Mouse (Mus musculus) forelimb bud, embryonic 11.5 days (tissue): ENCODE data around the gene Pik3ip1.

Experiments used
- DNase-seq: peaks from one replicate; pipeline ENCODE4 v3.0.0-alpha.2; 2012; ENCODE audit warnings: low read depth, low spot score

Gene Pik3ip1

DNA sequence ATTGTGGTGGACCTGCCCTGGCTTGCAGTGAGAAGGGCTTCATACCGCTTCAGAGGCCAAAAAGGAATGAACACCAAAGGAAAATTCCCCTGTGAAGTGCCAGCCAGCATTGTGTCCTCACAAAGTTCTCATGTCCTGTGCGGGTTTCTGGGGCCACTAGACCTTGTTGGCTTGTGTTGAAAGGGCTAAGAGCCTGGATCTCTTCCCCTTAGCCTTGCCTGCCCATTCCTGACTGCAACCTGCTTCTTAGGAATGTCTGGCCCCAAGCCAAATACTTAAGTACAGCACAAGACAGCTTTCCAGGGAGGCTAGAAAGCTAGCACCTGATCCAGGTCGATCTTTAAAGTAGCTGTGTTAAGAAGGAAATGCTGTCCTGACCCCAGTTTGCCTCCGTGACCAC, 27.4 kb upstream of the Pik3ip1 start:
- no peak for DNase-seq

DNA sequence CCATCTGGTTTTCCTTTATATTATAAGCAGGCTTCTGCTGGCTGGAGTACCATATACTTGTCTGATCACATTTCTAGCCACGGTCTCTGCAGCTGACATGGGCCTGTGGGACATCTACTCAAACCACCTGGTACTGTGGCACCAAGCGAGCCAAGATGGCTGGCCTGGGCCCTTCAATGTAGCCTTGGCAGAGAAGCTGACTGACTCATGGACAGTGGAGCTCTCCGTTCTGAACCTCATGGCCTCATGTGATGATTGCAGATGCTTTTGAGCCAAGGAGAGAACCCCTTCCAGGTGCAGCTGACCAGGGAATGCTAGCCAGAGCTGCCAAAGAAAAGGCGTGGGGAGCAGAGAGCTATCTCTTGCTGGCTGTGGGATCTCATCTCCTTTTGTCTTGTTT, 24.4 kb upstream of the Pik3ip1 start:
- DNase-seq: no peak

GRCm38 (mm10) chr11:3307875-3308274, 22.3 kb upstream of the Pik3ip1 start:
- DNase-seq: no peak

- no peak for DNase-seq
Measured at GRCm38 (mm10) chr11:3309884-3310283, 20.3 kb upstream of the Pik3ip1 start.

DNA sequence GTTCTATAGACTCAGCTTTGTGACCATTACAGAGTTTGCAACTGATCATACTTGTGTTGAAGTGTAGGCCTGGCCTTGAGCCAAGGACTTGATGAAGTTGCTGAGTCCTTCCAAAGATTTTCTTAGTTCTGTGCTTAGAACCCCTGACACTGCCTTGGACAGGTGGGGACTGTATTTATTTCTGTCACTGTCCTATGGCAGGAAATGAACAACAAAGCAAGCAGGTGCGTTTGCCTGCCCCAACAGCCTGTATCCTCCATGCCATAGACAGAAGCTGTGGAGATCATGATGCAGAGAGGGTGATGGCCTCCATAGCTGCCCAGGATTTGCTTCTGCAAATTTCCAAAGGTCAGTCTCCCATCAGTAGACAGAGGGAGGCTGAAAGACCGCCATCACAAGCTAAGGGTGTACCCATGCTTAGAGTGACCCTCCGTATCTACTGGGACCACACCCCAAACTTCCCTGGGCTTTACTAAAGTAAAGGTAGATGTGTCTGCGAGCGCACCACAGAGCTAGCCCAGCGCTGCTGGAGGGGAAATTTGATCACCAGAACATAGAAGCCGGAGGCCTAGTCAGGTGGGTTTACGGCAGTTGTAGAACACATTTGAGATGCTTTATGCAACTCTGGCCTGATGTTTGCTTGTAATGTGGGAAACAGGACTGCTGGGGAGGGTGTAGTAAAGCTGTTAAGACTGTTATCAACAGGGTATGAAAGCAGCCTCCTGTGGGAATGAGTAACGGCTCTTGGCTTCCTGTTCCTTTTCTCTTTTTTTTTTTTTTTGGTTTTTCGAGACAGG, 19.2 kb upstream of the Pik3ip1 start:
- DNase-seq: no peak

DNA sequence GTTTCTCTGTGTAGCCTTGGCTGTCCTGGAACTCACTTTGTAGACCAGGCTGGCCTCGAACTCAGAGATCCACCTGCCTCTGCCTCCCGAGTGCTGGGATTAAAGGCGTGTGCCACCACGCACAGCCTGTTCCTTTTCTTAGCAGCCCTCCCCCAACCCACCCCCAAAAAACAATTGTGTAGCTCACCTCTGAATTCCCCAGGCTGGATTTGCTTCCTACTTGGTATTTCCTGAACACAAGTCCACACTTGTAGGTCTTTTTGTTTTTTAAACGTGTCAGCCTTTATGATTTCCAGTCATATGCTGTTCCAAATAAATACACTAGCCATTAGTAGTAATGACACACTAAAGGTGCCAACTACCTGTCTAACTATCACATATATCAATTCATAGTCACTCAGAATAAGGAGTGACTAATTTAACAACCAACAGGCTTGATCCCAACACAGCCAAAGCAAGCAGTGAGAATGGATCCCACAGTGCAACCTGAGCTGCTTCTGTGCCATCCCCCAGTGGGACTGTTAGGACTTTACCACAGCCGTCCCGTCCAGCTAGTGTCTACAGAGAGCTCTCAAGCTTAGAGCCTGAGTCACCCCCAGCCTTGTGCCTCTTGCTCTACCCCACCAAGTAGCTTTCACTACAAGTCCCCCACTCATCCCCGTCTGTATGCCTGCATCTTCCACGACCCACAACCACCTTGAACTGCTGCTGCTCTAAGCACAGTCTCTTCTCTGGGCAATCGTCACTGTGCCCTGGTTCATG, 18.4 kb upstream of the Pik3ip1 start:
- DNase-seq: no peak

- no peak for DNase-seq
Measured at GRCm38 (mm10) chr11:3313294-3313693, 16.9 kb upstream of the Pik3ip1 start.

- DNase-seq: no peak
Measured at GRCm38 (mm10) chr11:3314148-3314547, 16.1 kb upstream of the Pik3ip1 start.

DNA sequence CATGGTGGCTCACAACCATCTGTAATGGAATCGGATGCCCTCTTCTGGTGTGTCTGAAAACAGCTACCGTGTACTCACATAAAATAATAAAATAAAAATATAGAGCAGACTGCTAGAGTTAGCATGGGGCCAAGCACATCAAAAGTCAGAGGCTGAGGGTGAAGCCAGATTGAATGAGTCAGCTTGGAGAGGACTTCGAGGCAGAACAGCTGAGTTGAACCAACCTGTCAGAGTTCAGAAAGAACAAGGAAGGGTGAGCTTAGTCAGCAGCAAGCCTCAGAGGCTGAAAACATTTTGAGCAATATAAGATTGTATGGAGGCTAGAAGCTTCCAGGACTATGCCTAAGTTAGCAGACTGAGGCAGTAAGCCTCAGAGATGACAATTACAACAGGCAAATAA, 11.9 kb upstream of the Pik3ip1 start:
- DNase-seq: no peak

DNA sequence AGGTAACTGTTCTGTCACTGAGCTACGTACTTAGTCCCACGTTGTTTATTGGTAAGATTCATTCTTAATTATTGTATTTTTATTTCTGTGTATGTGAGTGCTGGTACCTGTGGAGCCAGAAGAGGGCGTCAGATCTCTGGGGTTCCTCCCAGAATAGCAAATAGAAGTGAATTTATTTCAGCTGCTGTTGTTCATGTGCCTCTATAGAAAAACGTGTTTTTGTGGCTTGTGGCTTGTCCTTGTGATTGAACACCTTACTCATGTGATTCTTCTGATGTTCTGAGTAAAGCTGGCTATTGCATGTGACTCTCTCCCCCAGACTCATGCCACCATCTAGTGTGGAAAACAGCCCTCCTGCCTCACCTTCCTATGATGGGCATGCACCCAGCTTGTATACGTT, 1.9 kb upstream of the Pik3ip1 start:
- DNase-seq: no peak

DNA sequence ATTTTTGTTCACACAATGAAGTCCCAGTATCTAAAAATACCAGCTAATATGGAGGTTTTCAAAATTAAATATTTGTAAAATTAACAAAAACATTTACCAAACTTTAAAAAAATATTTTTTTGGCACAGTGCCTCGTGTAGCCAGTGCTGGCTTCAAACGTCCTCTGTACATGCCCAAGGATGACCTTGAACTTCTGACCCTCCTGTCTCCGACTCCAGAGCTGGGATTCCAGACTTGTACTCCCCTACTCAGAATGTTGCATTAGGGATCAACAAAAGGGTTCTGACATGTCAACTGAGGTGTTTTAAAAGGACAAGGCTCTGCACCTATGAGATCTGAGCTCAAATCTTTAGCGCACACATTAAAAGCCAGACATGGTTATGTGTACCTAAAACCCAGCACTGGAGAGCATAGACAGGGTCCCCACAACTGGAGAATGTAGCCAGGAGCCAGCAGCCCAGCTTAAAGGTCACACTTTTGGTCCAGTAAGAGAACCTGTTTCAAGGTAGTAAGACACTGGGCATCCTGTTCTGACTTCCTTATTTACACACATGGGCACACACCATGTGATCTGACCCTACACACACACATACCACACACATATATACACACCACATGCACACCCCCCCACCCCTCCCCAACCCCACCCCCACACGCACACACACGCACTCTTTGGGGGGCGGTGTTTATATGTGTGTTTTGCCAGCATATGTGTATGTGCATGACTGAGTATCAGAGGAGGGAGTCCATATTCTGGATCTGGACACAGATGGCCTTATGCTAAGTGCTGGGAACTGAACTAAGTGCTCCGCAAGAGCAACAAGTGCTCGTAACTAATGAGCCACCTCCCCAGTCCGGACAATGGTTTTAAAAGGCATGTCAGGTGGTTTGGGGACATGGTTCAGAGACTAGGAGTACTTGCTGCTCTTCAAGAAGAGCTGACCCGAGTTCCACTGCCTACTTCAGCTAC, 1.1 kb upstream of the Pik3ip1 start:
- DNase-seq: no peak

DNA sequence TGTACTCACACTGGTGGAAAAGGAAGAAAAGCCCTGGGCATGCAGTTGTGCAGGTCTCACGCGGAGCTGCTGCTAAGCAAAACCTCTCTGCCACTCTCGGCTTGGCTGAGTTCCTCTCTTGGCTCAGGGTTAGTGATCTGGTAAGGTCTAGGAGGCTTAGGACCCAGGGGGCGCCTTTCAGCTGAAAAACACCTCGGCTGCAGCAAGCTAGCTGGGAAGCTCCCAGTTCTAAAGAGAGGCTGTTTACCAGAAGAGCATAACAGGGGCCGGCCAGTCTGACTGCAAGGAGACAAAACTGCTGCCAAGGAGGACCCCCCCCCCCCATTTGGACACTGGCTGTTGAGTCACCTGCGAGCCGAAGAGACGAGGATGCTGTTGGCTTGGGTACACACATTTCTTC, 365 bp downstream of the Pik3ip1 start:
- peak; percentile 59 for DNase-seq

GRCm38 (mm10) chr11:3330991-3331750, 970 bp downstream of the Pik3ip1 start:
- no peak for DNase-seq

- DNase-seq: peak; percentile 92
Measured at GRCm38 (mm10) chr11:3331756-3332642, 1.8 kb downstream of the Pik3ip1 start.

- DNase-seq: no peak
Measured at GRCm38 (mm10) chr11:3333111-3333695, 3.0 kb downstream of the Pik3ip1 start.

GRCm38 (mm10) chr11:3334141-3334710, 4.0 kb downstream of the Pik3ip1 start:
- DNase-seq: no peak

DNA sequence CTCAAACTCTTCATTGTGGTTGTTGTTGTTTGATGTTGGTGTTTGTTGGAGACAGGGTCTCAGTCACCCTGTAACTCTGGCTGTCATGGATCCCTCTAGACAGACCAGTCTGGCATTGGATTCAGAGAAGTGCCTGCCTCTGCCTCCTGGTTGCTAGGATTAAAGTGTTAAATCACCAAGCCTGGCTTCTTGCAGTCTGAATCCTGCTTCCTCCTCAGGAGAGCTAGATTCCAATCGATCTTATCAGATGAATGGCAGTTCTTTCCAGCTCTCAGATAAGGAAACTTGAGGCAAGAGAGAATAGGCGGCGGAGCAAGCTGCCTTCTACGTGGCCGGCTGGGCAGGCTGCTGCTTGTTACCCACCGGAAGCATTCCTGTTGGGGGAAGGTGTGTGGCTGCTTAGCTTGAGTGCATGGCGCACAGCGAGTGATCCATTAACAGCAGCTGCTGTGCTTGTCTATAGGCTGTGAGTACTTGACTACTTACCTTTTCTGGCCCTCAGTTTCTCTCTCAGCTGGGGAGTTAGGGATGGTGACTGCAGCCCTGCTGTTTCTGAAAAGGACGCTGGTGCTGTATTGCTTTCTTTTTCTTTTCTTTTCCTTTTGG, 4.6 kb downstream of the Pik3ip1 start:
- peak; percentile 46 for DNase-seq

GRCm38 (mm10) chr11:3335651-3336216, 5.5 kb downstream of the Pik3ip1 start:
- DNase-seq: no peak

DNA sequence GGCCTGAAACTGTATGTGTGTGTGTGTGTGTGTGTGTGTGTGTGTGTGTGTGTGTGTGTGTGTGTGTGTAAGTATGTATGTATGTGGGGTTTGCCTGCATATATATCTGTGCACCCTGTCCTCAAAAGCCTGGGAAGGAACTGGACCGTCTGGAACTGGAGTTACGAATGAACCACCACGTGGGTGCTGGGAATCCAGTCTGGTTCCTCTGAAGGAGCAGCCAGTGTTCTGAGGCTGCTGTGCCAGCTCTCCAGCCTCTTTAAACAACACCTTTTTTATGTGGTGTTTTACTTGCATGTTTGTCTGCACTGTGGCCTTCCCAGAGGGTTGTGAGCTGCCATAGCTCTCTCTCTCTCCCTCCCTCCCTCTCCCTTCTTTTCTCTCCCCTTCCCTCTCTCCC, 6.4 kb downstream of the Pik3ip1 start:
- no peak for DNase-seq
